Mouse (Mus musculus) small intestine, adult 2 months (tissue): ENCODE data around the gene Fgf23. TPM values are rescaled to one million over a fixed set of nuclear protein-coding genes. Genes with fewer than 3 reads are reported as not detected.

Experiments
- H3K27ac ChIP-seq: fragments of 200-500 bp; 2 replicates; pipeline ENCODE4 v1.5.1; 2012; ENCODE audit warnings: low read depth, low read length, control low read depth, inconsistent platforms; ENCODE audit not compliant: insufficient read depth
- H3K27me3 ChIP-seq: fragments of 200-500 bp; 2 replicates; pipeline ENCODE4 v1.6.1; 2012; ENCODE audit warnings: mild to moderate bottlenecking, moderate library complexity, low read length, inconsistent platforms; ENCODE audit not compliant: control insufficient read depth, insufficient read depth
- H3K36me3 ChIP-seq: fragments of 200-500 bp; 2 replicates; pipeline ENCODE4 v1.6.1; 2012; ENCODE audit warnings: mild to moderate bottlenecking, low read length, control low read depth, inconsistent platforms; ENCODE audit not compliant: control insufficient read depth, insufficient read depth
- H3K4me1 ChIP-seq: fragments of 200-500 bp; 2 replicates; pipeline ENCODE4 v1.6.1; 2012; ENCODE audit warnings: low read length, inconsistent platforms, mixed read lengths; ENCODE audit not compliant: control insufficient read depth, insufficient read depth, insufficient read length
- H3K4me3 ChIP-seq: fragments of 200-500 bp; 2 replicates; pipeline ENCODE4 v1.5.1; 2012; ENCODE audit warnings: low read depth, mild to moderate bottlenecking, control low read depth, inconsistent platforms, low read length, moderate library complexity
- CTCF ChIP-seq: fragments of 200-500 bp; IDR thresholded peaks from 2 replicates; pipeline ENCODE4 v1.5.1; 2012; ENCODE audit warnings: low read depth, mild to moderate bottlenecking, control low read depth, inconsistent platforms, low read length, moderate library complexity, mixed read lengths; ENCODE audit not compliant: insufficient replicate concordance, insufficient read length; ENCODE audit errors: extremely low read depth
- POLR2A ChIP-seq: fragments of 200-500 bp; IDR thresholded peaks from 2 replicates; pipeline ENCODE4 v1.6.1; 2012; ENCODE audit warnings: low read depth, mild to moderate bottlenecking, control low read depth, inconsistent platforms, low read length, moderate library complexity
- WGBS: fragments of 180-500 bp; shearing (Covaris S2); methylation state at CpG from one replicate; pipeline ENCODE4 v1.1.7; 2018; 5-methylcytosine and 5-hydroxymethylcytosine counted together
- polyA plus RNA-seq: library from polyadenylated mRNA; depleted of rRNA; stranded (reverse); fragments of >200 nt; gene quantifications from 2 replicates; pipeline ENCODE4 v1.2.3, GENCODE M21; 2012

The Fgf23 gene
- polyA plus RNA-seq, 1 experiment: not detected

DNA sequence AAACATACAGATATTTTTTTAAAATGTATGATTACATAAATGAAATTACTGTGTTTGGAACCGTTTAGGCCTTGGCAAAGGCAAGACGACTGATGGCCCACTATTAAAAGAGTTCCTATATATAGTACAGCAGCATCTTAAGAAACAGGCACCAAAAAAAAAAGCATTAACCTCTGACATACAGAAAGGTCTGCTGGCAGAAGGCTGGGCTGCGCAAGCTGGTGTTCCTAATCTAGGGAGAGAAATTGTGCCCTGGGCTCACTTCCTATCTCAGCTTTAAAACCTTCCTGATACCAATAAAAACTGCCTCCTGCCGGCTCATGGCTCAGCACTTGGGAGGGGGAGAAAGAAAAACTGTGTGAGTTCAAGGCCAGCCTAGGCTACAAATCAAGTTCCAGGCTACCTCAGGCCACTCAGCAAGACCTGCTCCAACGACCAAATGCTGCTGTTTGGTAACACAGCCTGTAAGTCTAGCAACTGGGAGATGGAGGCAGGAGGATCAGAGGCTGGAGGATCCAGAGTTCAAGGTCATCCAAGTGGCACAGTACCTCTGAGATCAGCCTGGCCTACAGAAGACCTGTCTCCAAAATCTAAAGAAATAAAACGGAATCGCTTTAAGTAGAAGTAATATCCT lies 31.8 kb downstream of the Fgf23 start:
- Histone ChIP-seq H3K4me1 (no peaks in the 10 kb centered on the region; the same call in 1 of the 2 replicates), H3K4me3 (no peak overlapping the region), H3K27me3 (no peaks in the 10 kb centered on the region), H3K27ac (no peak overlapping the region), H3K36me3 (peaks cover 16% of the 10 kb centered on the region)
- no peak for TF ChIP-seq POLR2A
- TF ChIP-seq CTCF: no peak
- 77% methylated on average over 7 of the region's 7 CpGs for WGBS

DNA sequence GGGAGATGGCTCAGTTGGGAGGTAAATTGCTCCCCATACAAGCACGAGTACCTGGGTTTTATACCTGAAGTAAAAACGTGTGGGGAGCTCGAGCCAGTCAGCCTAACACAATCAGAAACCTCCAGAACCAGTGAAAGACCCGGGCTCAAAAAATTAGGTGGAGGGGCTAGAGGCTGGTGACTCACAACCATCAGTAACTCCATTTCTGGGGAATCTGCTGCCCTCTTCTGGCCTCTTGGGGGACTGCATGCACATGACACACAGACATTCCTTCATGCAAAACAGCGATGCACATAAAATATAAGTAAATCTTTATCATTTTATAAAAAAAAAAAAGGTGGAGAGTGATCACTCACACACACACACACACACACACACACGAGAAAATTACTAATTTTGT lies 32.4 kb downstream of the Fgf23 start:
- H3K27me3 ChIP-seq: no peaks in the 10 kb centered on the region
- no peak overlapping the region for H3K27ac ChIP-seq
- TF ChIP-seq POLR2A (no peak), CTCF (peak; percentile 60; the same call in 1 of the 2 replicates)
- no peak overlapping the region for H3K4me3 ChIP-seq
- H3K4me1 ChIP-seq: peaks cover 3% of the 10 kb centered on the region; the same call in 1 of the 2 replicates
- peaks cover 16% of the 10 kb centered on the region for H3K36me3 ChIP-seq
- 77% methylated on average over 6 of the region's 6 CpGs for WGBS

DNA sequence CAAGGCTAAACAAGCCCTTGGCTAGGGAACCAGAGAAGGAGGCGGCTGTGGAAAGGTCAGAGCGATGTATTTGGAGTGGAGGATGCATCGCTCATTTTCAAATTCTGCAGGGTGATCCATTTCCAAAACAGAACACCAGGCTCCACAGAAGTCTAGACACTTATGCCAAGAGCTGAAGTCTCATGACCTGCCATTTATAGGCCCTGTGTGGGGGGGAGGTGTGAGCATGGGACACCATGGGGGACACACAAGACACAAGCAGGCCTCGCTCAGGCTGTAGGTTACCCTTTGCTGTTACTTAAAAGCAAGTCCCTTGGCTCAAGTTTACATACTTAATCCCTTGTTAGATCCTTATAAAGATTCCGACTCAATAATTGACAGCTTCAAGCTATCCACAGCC lies 33.5 kb downstream of the Fgf23 start:
- Histone ChIP-seq H3K36me3 (peaks cover 7% of the 10 kb centered on the region), H3K27me3 (no peaks in the 10 kb centered on the region), H3K27ac (no peak overlapping the region), H3K4me3 (no peak overlapping the region), H3K4me1 (peaks cover 3% of the 10 kb centered on the region; the same call in 1 of the 2 replicates)
- TF ChIP-seq CTCF (no peak), POLR2A (no peak)
- WGBS: 82% methylated on average over 5 of the region's 5 CpGs

DNA sequence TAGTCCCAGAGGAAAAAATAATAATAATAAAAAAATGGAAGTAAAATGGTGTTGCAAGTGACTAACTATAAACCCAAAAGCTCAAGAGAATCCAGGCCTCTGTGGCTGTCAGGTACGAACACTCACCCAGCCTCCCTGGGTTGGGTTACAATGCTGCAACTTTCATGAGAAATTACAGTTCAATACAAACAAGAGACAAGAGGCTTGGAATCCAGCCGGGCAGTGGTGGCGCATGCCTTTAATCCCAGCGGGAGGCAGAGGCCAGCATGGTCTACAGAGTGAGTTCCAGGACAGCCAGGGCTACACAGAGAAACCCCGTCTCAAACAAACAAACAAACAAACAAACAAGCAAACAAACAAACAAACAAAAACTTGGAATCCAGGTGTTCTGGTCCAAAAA lies 34.0 kb downstream of the Fgf23 start:
- Histone ChIP-seq H3K27ac (no peak overlapping the region), H3K4me3 (no peak overlapping the region), H3K27me3 (no peaks in the 10 kb centered on the region), H3K4me1 (peaks cover 3% of the 10 kb centered on the region; the same call in 1 of the 2 replicates), H3K36me3 (peaks cover 7% of the 10 kb centered on the region; the same call in 1 of the 2 replicates)
- no peak for TF ChIP-seq CTCF
- no peak for TF ChIP-seq POLR2A
- 73% methylated on average over 5 of the region's 5 CpGs for WGBS

DNA sequence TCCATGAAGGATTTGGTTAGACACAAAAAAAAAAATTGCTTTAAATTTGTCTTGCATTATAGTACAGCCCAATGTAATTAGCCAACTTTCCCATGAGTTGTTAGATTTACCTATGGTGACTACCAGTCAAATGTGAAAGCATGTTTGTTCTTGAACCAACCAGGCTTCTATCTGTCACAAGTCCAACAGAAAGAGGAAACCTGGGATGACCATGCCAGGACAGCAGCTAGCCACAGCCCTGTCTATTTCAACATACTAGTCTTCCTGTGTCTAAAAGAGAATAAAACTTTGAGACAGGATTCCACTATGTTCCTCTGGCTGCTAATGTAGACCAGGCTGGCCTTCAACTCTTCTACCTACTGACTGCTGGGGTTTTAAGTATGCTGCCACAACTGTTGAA lies 34.7 kb downstream of the Fgf23 start:
- Histone ChIP-seq H3K27me3 (no peaks in the 10 kb centered on the region), H3K4me1 (peaks cover 3% of the 10 kb centered on the region; the same call in 1 of the 2 replicates), H3K27ac (no peak overlapping the region), H3K4me3 (no peak overlapping the region), H3K36me3 (peaks cover 2% of the 10 kb centered on the region; the same call in 1 of the 2 replicates)
- TF ChIP-seq POLR2A: no peak
- no peak for TF ChIP-seq CTCF

DNA sequence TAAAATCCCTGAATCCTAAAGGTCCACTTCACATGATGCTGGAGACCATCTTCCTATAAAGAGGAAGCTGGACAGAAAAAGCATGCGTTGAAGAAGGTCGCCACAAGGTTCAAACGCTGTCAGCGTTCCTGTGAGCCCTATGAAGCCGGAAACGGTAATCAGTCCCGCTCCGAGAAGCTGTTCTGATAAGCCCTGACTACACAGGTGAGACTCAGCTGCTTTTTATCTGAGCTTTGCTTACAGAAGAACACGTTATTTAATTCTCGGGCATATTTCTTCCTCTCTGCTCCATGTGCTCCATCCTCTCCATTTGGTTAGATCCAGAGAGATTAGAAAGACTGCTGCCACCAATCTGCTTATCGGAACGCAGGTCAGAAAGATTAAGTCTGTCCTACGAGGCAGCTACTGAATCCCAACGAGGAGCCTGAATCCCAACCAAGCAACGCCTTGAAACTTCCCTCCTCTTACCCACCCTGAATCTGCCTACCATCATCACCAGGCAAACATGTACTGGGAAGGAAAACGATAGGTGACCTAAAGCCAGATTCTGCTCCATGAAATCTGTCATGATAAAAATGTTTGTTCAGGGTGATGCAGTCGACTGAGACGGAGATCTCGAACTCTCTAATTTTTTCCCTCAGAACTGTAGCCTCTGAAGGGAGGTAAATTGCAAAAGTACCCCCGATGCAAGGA lies 35.8 kb downstream of the Fgf23 start:
- TF ChIP-seq CTCF (no peak), POLR2A (no peak)
- Histone ChIP-seq H3K4me1 (peaks cover 3% of the 10 kb centered on the region; the same call in 1 of the 2 replicates), H3K27ac (0 out of 2 replicates have a peak overlapping the region, but pooled peaks have one; percentile 0), H3K27me3 (no peaks in the 10 kb centered on the region), H3K4me3 (peak overlapping the region; percentile 87), H3K36me3 (no peaks in the 10 kb centered on the region)
- 11% methylated on average over 20 of the region's 20 CpGs for WGBS

DNA sequence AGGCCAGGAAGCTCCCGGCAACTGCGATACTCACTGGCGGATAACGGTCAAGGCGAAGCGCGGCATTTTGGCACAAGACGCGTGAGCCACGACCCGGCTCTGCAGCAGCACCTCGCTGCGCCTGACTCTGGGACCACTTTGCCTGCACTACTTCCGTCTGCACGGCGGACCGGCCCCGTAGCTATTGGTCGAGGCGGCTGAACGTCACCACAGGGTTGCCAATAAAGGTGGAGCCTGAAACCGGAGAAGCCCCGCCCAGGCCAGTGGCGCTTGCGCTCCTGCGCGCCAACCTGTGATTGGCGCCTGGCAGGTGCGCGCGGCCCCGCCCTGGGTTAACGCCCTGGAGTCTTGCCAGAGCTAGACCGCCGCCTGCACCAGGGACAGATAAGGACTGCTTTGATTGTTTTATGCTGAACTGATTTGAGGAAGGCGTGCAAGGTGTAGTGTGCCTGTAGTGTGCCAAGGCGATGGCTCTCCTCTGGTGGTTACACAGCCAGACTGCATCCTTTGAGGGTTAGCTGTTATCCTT lies 36.8 kb downstream of the Fgf23 start, which contains the start of gene Tigar:
Tigar (minus strand) TSS at position 156 of the 529 bp plus-strand sequence.
- under 1% methylated on average over 37 of the region's 37 CpGs for WGBS
- peak; percentile 88 for TF ChIP-seq POLR2A
- TF ChIP-seq CTCF: no peak
- H3K4me1 ChIP-seq: peaks cover 3% of the 10 kb centered on the region; the same call in 1 of the 2 replicates
- H3K36me3 ChIP-seq: no peaks in the 10 kb centered on the region
- H3K27me3 ChIP-seq: no peaks in the 10 kb centered on the region
- peak within 1 kb of the TSS; percentile 87 for H3K4me3 ChIP-seq
- peak within 1 kb of the TSS; percentile 54 for H3K27ac ChIP-seq
